8 mouse cellular contexts compared by ENCODE assay signal in genomic region chr1:135811016-135811646, GRCm38 (mm10). TPM values are rescaled to one million over a fixed set of nuclear protein-coding genes. Genes with fewer than 3 reads are reported as not detected.
DNase-seq lines count a peak whose midpoint lies in the region; ATAC-seq and TF ChIP-seq lines count a peak whose summit lies in the region.

No protein-coding gene starts in this region.

- H3K4me2 ChIP-seq in stomach, postnatal 0 days (replicated peaks; ENCODE audit: low read depth): no peak overlapping the region

- no peaks in the 10 kb centered on the region for H3K27me3 ChIP-seq in liver, adult 2 months (ENCODE audit: control insufficient read depth, insufficient read depth, low read length)
- H3K27me3 ChIP-seq in stomach, postnatal 0 days (ENCODE audit: control insufficient read depth, insufficient read depth, low read length): no peaks in the 10 kb centered on the region

- no peak for TF ChIP-seq POLR2A in liver, adult 2 months (IDR thresholded peaks at IDR 0.05; ENCODE audit: extremely low read depth, insufficient read depth, low read length)

- peak; percentile 22 for ATAC-seq in stomach, postnatal 0 days (ENCODE audit: low FRiP score, low TSS enrichment)

- peak; percentile 88 for DNase-seq in 3T3-L1 (ENCODE audit: low read depth, low spot score)
- DNase-seq in adrenal gland, adult 8-10 months: peak; percentile 52
- DNase-seq in embryo, embryonic 11.5 days (ENCODE audit: low read depth, low spot score): peak; percentile 59
- peak; percentile 58 to 71 for DNase-seq in heart, adult 9 months (ENCODE audit: low spot score in 2 of 2)
- peak; percentile 87 to 94 for DNase-seq in kidney, adult 8-10 months
- peak; percentile 59 for DNase-seq in liver, adult 2 months (ENCODE audit: extremely low read depth, low read depth, low spot score)
- peak; percentile 63 to 73 for DNase-seq in natural killer cell, adult 2 months (ENCODE audit: low spot score in 2 of 2)
- peak; percentile 87 for DNase-seq in stomach, postnatal 0 days (ENCODE audit: low spot score)

- H3K9ac ChIP-seq in liver, adult 2 months (ENCODE audit: low read depth, low read length): no peak overlapping the region
- no peak overlapping the region for H3K9ac ChIP-seq in stomach, postnatal 0 days (ENCODE audit: low read length)

- H3K4me3 ChIP-seq in liver, adult 2 months (ENCODE audit: insufficient read depth, low read depth, low read length): no peak overlapping the region
- no peak overlapping the region for H3K4me3 ChIP-seq in stomach, postnatal 0 days (ENCODE audit: low read depth, low read length)

- TF ChIP-seq EP300 in stomach, postnatal 0 days (optimal IDR thresholded peaks at IDR 0.05): no peak

- whole genome bisulfite sequencing in liver, adult 2 months: 34% methylated on average over 7 of the region's 7 CpGs
- WGBS in stomach, postnatal 0 days: 32% methylated on average over 7 of the region's 7 CpGs

- no peaks in the 10 kb centered on the region for H3K4me1 ChIP-seq in liver, adult 2 months (ENCODE audit: control insufficient read depth, insufficient read depth, low read length)
- H3K4me1 ChIP-seq in stomach, postnatal 0 days (replicated peaks; ENCODE audit: control insufficient read depth, insufficient read depth): peaks cover 7% of the 10 kb centered on the region; the same call in 1 of the 2 replicates

- no peaks in the 10 kb centered on the region for H3K9me3 ChIP-seq in stomach, postnatal 0 days (ENCODE audit: control insufficient read depth, low read length)

- no peak overlapping the region for H3K27ac ChIP-seq in liver, adult 2 months (replicated peaks; ENCODE audit: insufficient read depth, low read depth, low read length)
- peak overlapping the region; percentile 93 for H3K27ac ChIP-seq in stomach, postnatal 0 days (replicated peaks)

- H3K79me2 ChIP-seq in liver, adult 2 months (ENCODE audit: control insufficient read depth, insufficient read depth, low read length): no peaks in the 10 kb centered on the region

- H3K36me3 ChIP-seq in liver, adult 2 months (ENCODE audit: control insufficient read depth, insufficient read depth, low read length): no peaks in the 10 kb centered on the region
- H3K36me3 ChIP-seq in stomach, postnatal 0 days (ENCODE audit: control insufficient read depth, insufficient read depth, low read length): no peaks in the 10 kb centered on the region

- peak; percentile 99 for TF ChIP-seq CTCF in liver, adult 2 months (IDR thresholded peaks at IDR 0.05; ENCODE audit: low read depth, low read length)
- peak; percentile 97 for TF ChIP-seq CTCF in stomach, postnatal 0 days (IDR thresholded peaks at IDR 0.05; ENCODE audit: low read depth)

RNA-seq across cellular contexts. Expression of gene Lad1, which starts 7.3 kb away (rescaled TPM):
- total RNA-seq in adrenal gland, adult 8-10 months (2022): under 1 TPM; 0.08 to 0.23 (median 0.18) TPM
- total RNA-seq in liver, adult 2 months (2014; rRNA removed): 0.54 and 0.55 TPM in 2 replicates
- 3.4 and 6.4 TPM in 2 replicates for polyA plus RNA-seq in liver, adult 2 months (2012; rRNA removed)
- polyA plus RNA-seq in stomach, postnatal 0 days (2015; fragmentation: Nextera tagmentation; extraction: Ambion mirVana): 128 and 140 TPM in 2 replicates

RNA-seq across cellular contexts. Expression of gene Tnnt2, which starts 25.0 kb away (rescaled TPM):
- 1 to 10 TPM; 2.2 to 5.5 (median 2.6) TPM for total RNA-seq in adrenal gland, adult 8-10 months (2022)
- total RNA-seq in liver, adult 2 months (2014; rRNA removed): 0.46 and 0.54 TPM in 2 replicates
- polyA plus RNA-seq in liver, adult 2 months (2012; rRNA removed): 0.06 and 0.09 TPM in 2 replicates
- polyA plus RNA-seq in stomach, postnatal 0 days (2015; fragmentation: Nextera tagmentation; extraction: Ambion mirVana): 36.4 and 39.9 TPM in 2 replicates

RNA-seq across cellular contexts. Expression of gene Tnni1, which starts 31.9 kb away (rescaled TPM):
- under 1 TPM in 1 of 4 experiments, not detected in 3; 0.35 TPM for total RNA-seq in adrenal gland, adult 8-10 months (2022)
- 0.46 TPM in 1 of 2 replicates, not detected in the other for total RNA-seq in liver, adult 2 months (2014; rRNA removed)
- polyA plus RNA-seq in liver, adult 2 months (2012; rRNA removed): 0.14 TPM in 1 of 2 replicates, not detected in the other
- polyA plus RNA-seq in stomach, postnatal 0 days (2015; fragmentation: Nextera tagmentation; extraction: Ambion mirVana): 4.2 and 6.8 TPM in 2 replicates

RNA-seq across cellular contexts. Expression of gene Phlda3, which starts 45.2 kb away (rescaled TPM):
- total RNA-seq in adrenal gland, adult 8-10 months (2022): 10 to 100 TPM; 33.0 to 80.7 (median 38.4) TPM
- 1.7 and 1.9 TPM in 2 replicates for total RNA-seq in liver, adult 2 months (2014; rRNA removed)
- polyA plus RNA-seq in liver, adult 2 months (2012; rRNA removed): 0.62 and 1.8 TPM in 2 replicates
- polyA plus RNA-seq in stomach, postnatal 0 days (2015; fragmentation: Nextera tagmentation; extraction: Ambion mirVana): 91.1 and 92.2 TPM in 2 replicates
